Mouse (Mus musculus): Measurements from ENCODE around the gene Slc10a1. TPM values are rescaled to one million over a fixed set of nuclear protein-coding genes. Genes with fewer than 3 reads are reported as not detected.

Gene Slc10a1
- polyA plus RNA-seq, 1 experiment = not detected

DNA sequence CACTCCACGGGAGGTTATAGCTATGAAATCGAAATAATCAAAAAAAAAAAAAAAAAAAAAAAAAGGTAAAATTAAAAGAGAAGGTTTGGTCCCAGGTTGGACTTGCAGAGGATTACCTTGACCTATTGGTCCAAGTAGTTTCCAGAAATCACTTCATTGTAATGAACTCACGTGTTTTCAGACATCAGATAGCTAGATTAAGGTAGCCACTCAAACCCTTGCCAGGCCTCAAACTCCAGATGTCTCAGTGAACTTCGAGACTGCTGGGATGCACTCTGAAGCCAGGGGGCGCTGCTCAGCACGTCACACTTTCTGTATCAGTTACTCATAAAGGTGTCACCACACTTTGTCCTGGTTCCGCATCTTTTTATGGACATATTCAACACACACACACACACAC, 50.7 kb downstream of the Slc10a1 start:
- Histone ChIP-seq H3K4me1 (ENCODE audit: control insufficient read depth, insufficient read depth, low read length) (no peaks in the 10 kb centered on the region), H3K4me3 (ENCODE audit: insufficient read depth, low read length) (no peak overlapping the region), H3K27ac (ENCODE audit: insufficient read depth, low read length) (no peak overlapping the region)
- TF ChIP-seq POLR2A (IDR thresholded peaks at IDR 0.05; ENCODE audit: low read depth, low read length) (no peak), CTCF (IDR thresholded peaks at IDR 0.05; ENCODE audit: borderline replicate concordance, insufficient read depth, low read length) (peak; percentile 34; the same call in 1 of the 2 replicates)

DNA sequence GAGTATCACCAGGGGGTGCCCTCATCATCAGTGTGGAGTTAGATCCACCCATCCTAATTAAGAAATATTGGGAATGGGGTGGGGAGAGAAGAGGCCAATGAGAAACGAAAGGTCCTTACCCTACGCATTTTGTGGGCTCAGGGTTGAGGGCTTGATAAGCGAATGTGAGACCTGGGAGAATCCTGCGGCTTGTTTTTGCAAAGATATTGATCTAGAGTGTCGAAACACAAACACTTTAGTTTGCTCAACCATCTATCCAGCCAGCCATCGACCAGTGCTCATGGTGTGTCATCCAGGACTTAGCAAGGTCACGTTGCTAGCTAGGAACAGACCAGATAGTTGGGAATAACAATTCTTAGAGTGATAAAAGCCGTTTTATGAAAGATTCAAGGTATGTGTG, 58.9 kb downstream of the Slc10a1 start:
- no peak overlapping the region for H3K27ac ChIP-seq (ENCODE audit: insufficient read depth, low read length)
- no peaks in the 10 kb centered on the region for H3K4me1 ChIP-seq (ENCODE audit: control insufficient read depth, insufficient read depth, low read length)
- TF ChIP-seq POLR2A (IDR thresholded peaks at IDR 0.05; ENCODE audit: low read depth, low read length) (no peak), CTCF (IDR thresholded peaks at IDR 0.05; ENCODE audit: borderline replicate concordance, insufficient read depth, low read length) (no peak)
- no peak overlapping the region for H3K4me3 ChIP-seq (ENCODE audit: insufficient read depth, low read length)

Other genes with a start within 250 kb of the Slc10a1 start
- gene Ccdc177, start 208.0 kb downstream of the Slc10a1 start, polyA plus RNA-seq (2011; ENCODE audit: insufficient read length, low read depth, missing spikeins) = not detected in 2 replicates
- 73.7 and 75.3 TPM in 2 replicates for gene Susd6, start 178.2 kb downstream of the Slc10a1 start, polyA plus RNA-seq (2011; ENCODE audit: insufficient read length, low read depth, missing spikeins)
- gene Srsf5, start 23.2 kb downstream of the Slc10a1 start, polyA plus RNA-seq (2011; ENCODE audit: insufficient read length, low read depth, missing spikeins) = 457 and 480 TPM in 2 replicates
- gene Smoc1, start 58.1 kb upstream of the Slc10a1 start, polyA plus RNA-seq (2011; ENCODE audit: insufficient read length, low read depth, missing spikeins) = 18.0 and 30.2 TPM in 2 replicates

All from embryonic fibroblast, embryonic 13.5 days (primary cell).